Mouse (Mus musculus) hindbrain, embryonic 10.5 days (tissue): Measurements from ENCODE around the gene Gck. TPM values are rescaled to one million over a fixed set of nuclear protein-coding genes. Genes with fewer than 3 reads are reported as not detected.

Experiments used
- DNase-seq: peaks from one replicate; pipeline ENCODE4 v3.0.0-alpha.2; 2017; ENCODE audit warnings: low spot score
- H3K27ac ChIP-seq: fragments of 300-500 bp; sonication (generic); 2 replicates; pipeline ENCODE4 v1.5.1; 2016; ENCODE audit warnings: mild to moderate bottlenecking, moderate library complexity
- H3K27me3 ChIP-seq: fragments of 300-500 bp; sonication (generic); 2 replicates; pipeline ENCODE4 v1.6.1; 2016; ENCODE audit warnings: mild to moderate bottlenecking; ENCODE audit not compliant: poor library complexity, insufficient read depth, severe bottlenecking
- H3K36me3 ChIP-seq: fragments of 300-500 bp; sonication (generic); 2 replicates; pipeline ENCODE4 v1.6.1; 2016; ENCODE audit warnings: mild to moderate bottlenecking, moderate library complexity
- H3K4me1 ChIP-seq: fragments of 300-500 bp; sonication (generic); replicated peaks from 2 replicates; pipeline ENCODE4 v1.6.1; 2016; ENCODE audit warnings: mild to moderate bottlenecking
- H3K4me3 ChIP-seq: fragments of 300-500 bp; sonication (generic); 2 replicates; pipeline ENCODE4 v1.5.1; 2016; ENCODE audit warnings: mild to moderate bottlenecking, moderate library complexity
- H3K9me3 ChIP-seq: fragments of 300-500 bp; sonication (generic); 2 replicates; pipeline ENCODE4 v1.6.1; 2016; ENCODE audit warnings: mild to moderate bottlenecking, moderate library complexity
- WGBS: fragments of 180-500 bp; shearing (Covaris S2); methylation state at CpG from one replicate; pipeline ENCODE4 v1.1.7; 2016; 5-methylcytosine and 5-hydroxymethylcytosine counted together
- polyA plus RNA-seq: library from polyadenylated mRNA; unstranded; fragments of >200 nt; fragmentation: Nextera tagmentation; extraction: Ambion mirVana; gene quantifications from 2 replicates; pipeline ENCODE4 v1.2.1, GENCODE M21; 2016

Gck gene
- polyA plus RNA-seq, 1 experiment from 2014 or later = 2.5 TPM

GRCm38 (mm10) chr11:5916178-5916548 is 33.7 kb downstream of the Gck start:
- Histone ChIP-seq H3K9me3 (no peaks in the 10 kb centered on the region), H3K36me3 (no peaks in the 10 kb centered on the region), H3K27ac (no peak overlapping the region), H3K4me3 (no peak overlapping the region), H3K4me1 (peaks cover 17% of the 10 kb centered on the region), H3K27me3 (0 out of 2 replicates have a peak, but pooled peaks cover 6% of the 10 kb centered on the region)
- no peak for DNase-seq
- 71% methylated on average over 8 of the region's 8 CpGs for WGBS

GRCm38 (mm10) chr11:5915429-5916177 is 34.3 kb downstream of the Gck start:
- Histone ChIP-seq H3K4me1 (peaks cover 17% of the 10 kb centered on the region), H3K36me3 (no peaks in the 10 kb centered on the region), H3K27ac (peak overlapping the region; percentile 23; the same call in 1 of the 2 replicates), H3K4me3 (no peak overlapping the region), H3K9me3 (no peaks in the 10 kb centered on the region), H3K27me3 (0 out of 2 replicates have a peak, but pooled peaks cover 6% of the 10 kb centered on the region)
- 90% methylated on average over 5 of the region's 5 CpGs for WGBS
- no peak for DNase-seq

- Histone ChIP-seq H3K27ac (peak overlapping the region; percentile 23; the same call in 1 of the 2 replicates), H3K9me3 (no peaks in the 10 kb centered on the region), H3K4me3 (no peak overlapping the region), H3K36me3 (no peaks in the 10 kb centered on the region), H3K4me1 (peaks cover 11% of the 10 kb centered on the region; the same call in 1 of the 2 replicates), H3K27me3 (0 out of 2 replicates have a peak, but pooled peaks cover 6% of the 10 kb centered on the region)
- DNase-seq = no peak
- 62% methylated on average over 5 of the region's 5 CpGs for WGBS
These were observed 34.9 kb downstream of the Gck start for GRCm38 (mm10) chr11:5914940-5915339.

GRCm38 (mm10) chr11:5913936-5914335 is 35.9 kb downstream of the Gck start:
- H3K36me3 ChIP-seq = no peaks in the 10 kb centered on the region
- no peak for DNase-seq
- no peaks in the 10 kb centered on the region for H3K9me3 ChIP-seq
- H3K4me3 ChIP-seq = no peak overlapping the region
- peaks cover 11% of the 10 kb centered on the region; the same call in 1 of the 2 replicates for H3K4me1 ChIP-seq
- peaks cover 8% of the 10 kb centered on the region; the same call in 1 of the 2 replicates for H3K27me3 ChIP-seq
- WGBS = 81% methylated on average over 4 of the region's 4 CpGs
- H3K27ac ChIP-seq = no peak overlapping the region

GRCm38 (mm10) chr11:5913256-5913655 is 36.6 kb downstream of the Gck start:
- DNase-seq = no peak
- Histone ChIP-seq H3K4me1 (peaks cover 11% of the 10 kb centered on the region; the same call in 1 of the 2 replicates), H3K27ac (0 out of 2 replicates have a peak overlapping the region, but pooled peaks have one; percentile 16), H3K4me3 (no peak overlapping the region), H3K36me3 (no peaks in the 10 kb centered on the region), H3K27me3 (peaks cover 11% of the 10 kb centered on the region; the same call in 1 of the 2 replicates), H3K9me3 (no peaks in the 10 kb centered on the region)
- 78% methylated on average over 8 of the region's 8 CpGs for WGBS

- H3K27ac ChIP-seq = peak overlapping the region; percentile 16; the same call in 1 of the 2 replicates
- H3K9me3 ChIP-seq = no peaks in the 10 kb centered on the region
- WGBS = 28% methylated on average over 5 of the region's 5 CpGs
- peak; percentile 61 for DNase-seq
- peaks cover 11% of the 10 kb centered on the region; the same call in 1 of the 2 replicates for H3K27me3 ChIP-seq
- H3K4me3 ChIP-seq = no peak overlapping the region
- H3K4me1 ChIP-seq = peaks cover 11% of the 10 kb centered on the region; the same call in 1 of the 2 replicates
- no peaks in the 10 kb centered on the region for H3K36me3 ChIP-seq
These were observed 37.2 kb downstream of the Gck start for GRCm38 (mm10) chr11:5912635-5913034.

GRCm38 (mm10) chr11:5908642-5909041 is 41.2 kb downstream of the Gck start:
- H3K4me1 ChIP-seq = peaks cover 14% of the 10 kb centered on the region; the same call in 1 of the 2 replicates
- DNase-seq = no peak
- no peak overlapping the region for H3K27ac ChIP-seq
- H3K36me3 ChIP-seq = no peaks in the 10 kb centered on the region
- H3K27me3 ChIP-seq = peaks cover 5% of the 10 kb centered on the region; the same call in 1 of the 2 replicates
- no peak overlapping the region for H3K4me3 ChIP-seq
- 86% methylated on average over 4 of the region's 4 CpGs for WGBS
- H3K9me3 ChIP-seq = no peaks in the 10 kb centered on the region

- Histone ChIP-seq H3K4me1 (peaks cover 26% of the 10 kb centered on the region), H3K4me3 (no peak overlapping the region), H3K27me3 (peaks cover 19% of the 10 kb centered on the region), H3K36me3 (no peaks in the 10 kb centered on the region), H3K27ac (no peak overlapping the region), H3K9me3 (no peaks in the 10 kb centered on the region)
- 45% methylated on average over 5 of the region's 5 CpGs for WGBS
- DNase-seq = no peak
These were observed 42.8 kb downstream of the Gck start for GRCm38 (mm10) chr11:5907096-5907495.

GRCm38 (mm10) chr11:5905778-5906518 is 43.9 kb downstream of the Gck start:
- no peak for DNase-seq
- Histone ChIP-seq H3K36me3 (no peaks in the 10 kb centered on the region), H3K27ac (no peak overlapping the region), H3K4me3 (no peak overlapping the region), H3K9me3 (no peaks in the 10 kb centered on the region), H3K27me3 (peaks cover 27% of the 10 kb centered on the region), H3K4me1 (peaks cover 38% of the 10 kb centered on the region)
- WGBS = 87% methylated on average over 10 of the region's 10 CpGs

GRCm38 (mm10) chr11:5904871-5905270 is 45.0 kb downstream of the Gck start:
- peaks cover 45% of the 10 kb centered on the region for H3K4me1 ChIP-seq
- no peak for DNase-seq
- WGBS = 94% methylated on average over 6 of the region's 6 CpGs
- H3K36me3 ChIP-seq = no peaks in the 10 kb centered on the region
- H3K27me3 ChIP-seq = peaks cover 38% of the 10 kb centered on the region
- no peaks in the 10 kb centered on the region for H3K9me3 ChIP-seq
- H3K4me3 ChIP-seq = no peak overlapping the region
- H3K27ac ChIP-seq = 0 out of 2 replicates have a peak overlapping the region, but pooled peaks have one; percentile 29

- Histone ChIP-seq H3K4me1 (peaks cover 45% of the 10 kb centered on the region), H3K4me3 (no peak overlapping the region), H3K36me3 (no peaks in the 10 kb centered on the region), H3K27ac (no peak overlapping the region), H3K9me3 (no peaks in the 10 kb centered on the region), H3K27me3 (peaks cover 40% of the 10 kb centered on the region)
- 89% methylated on average over 19 of the region's 19 CpGs for WGBS
- DNase-seq = no peak
These were observed 45.5 kb downstream of the Gck start for GRCm38 (mm10) chr11:5904357-5904756.

GRCm38 (mm10) chr11:5903844-5904243 is 46.0 kb downstream of the Gck start:
- no peak for DNase-seq
- 90% methylated on average over 2 of the region's 2 CpGs for WGBS
- Histone ChIP-seq H3K36me3 (no peaks in the 10 kb centered on the region), H3K4me3 (no peak overlapping the region), H3K27ac (no peak overlapping the region), H3K4me1 (peaks cover 49% of the 10 kb centered on the region), H3K27me3 (peaks cover 42% of the 10 kb centered on the region), H3K9me3 (no peaks in the 10 kb centered on the region)

GRCm38 (mm10) chr11:5902390-5902789 is 47.5 kb downstream of the Gck start:
- Histone ChIP-seq H3K9me3 (no peaks in the 10 kb centered on the region), H3K27me3 (peaks cover 54% of the 10 kb centered on the region), H3K4me3 (peak overlapping the region; percentile 53), H3K4me1 (peaks cover 60% of the 10 kb centered on the region), H3K27ac (peak overlapping the region; percentile 88), H3K36me3 (no peaks in the 10 kb centered on the region)
- WGBS = 3% methylated on average over 6 of the region's 6 CpGs
- DNase-seq = no peak
